Comparison of ENCODE assay signal across 8 mouse cellular contexts in genomic region chr8:121602860-121603259, GRCm38 (mm10). TPM values are rescaled to one million over a fixed set of nuclear protein-coding genes. Genes with fewer than 3 reads are reported as not detected.
A peak's percentile ranks its signal among the peaks of the same experiment; 100 is the strongest.
DNase-seq lines count a peak whose midpoint lies in the region; ATAC-seq lines count a peak whose summit lies in the region.

No protein-coding gene starts in this region.

- no peak overlapping the region for H3K9ac ChIP-seq in neural tube, embryonic 11.5 days (ENCODE audit: low read length)

- H3K4me2 ChIP-seq in neural tube, embryonic 11.5 days (ENCODE audit: low read depth): no peak overlapping the region

- H3K4me3 ChIP-seq in neural tube, embryonic 11.5 days (ENCODE audit: low read depth, low read length): no peak overlapping the region

- no peaks in the 10 kb centered on the region for H3K27me3 ChIP-seq in neural tube, embryonic 11.5 days (ENCODE audit: control insufficient read depth, insufficient read depth, low read length)

- H3K9me3 ChIP-seq in neural tube, embryonic 11.5 days (ENCODE audit: control insufficient read depth, low read length): no peaks in the 10 kb centered on the region

- peak; percentile 44 to 57 for DNase-seq in B cell, adult 2 months
- DNase-seq in NIH3T3 (ENCODE audit: low read depth): peak; percentile 92
- peak; percentile 81 to 84 for DNase-seq in cerebellum, postnatal 10 days
- DNase-seq in gastrocnemius, adult 18-20 months (ENCODE audit: low spot score): peak; percentile 83
- DNase-seq in kidney, adult 11 months: peak; percentile 82
- DNase-seq in left cerebral cortex, postnatal 36 days (ENCODE audit: low spot score in 2 of 2): peak; percentile 75 to 79
- DNase-seq in neural tube, embryonic 11.5 days (ENCODE audit: low spot score): peak; percentile 73
- DNase-seq in thymus, postnatal 25 days: peak; percentile 73

- no peak overlapping the region for H3K27ac ChIP-seq in neural tube, embryonic 11.5 days (ENCODE audit: low read depth, low read length)

- no peak for ATAC-seq in neural tube, embryonic 11.5 days (ENCODE audit: insufficient read depth, low FRiP score, low TSS enrichment)

- H3K4me1 ChIP-seq in neural tube, embryonic 11.5 days (ENCODE audit: control insufficient read depth, insufficient read depth, low read length): no peaks in the 10 kb centered on the region

- peaks cover 36% of the 10 kb centered on the region for H3K36me3 ChIP-seq in neural tube, embryonic 11.5 days (ENCODE audit: control insufficient read depth, insufficient read depth, low read length)

- intact Hi-C loops in left cerebral cortex, postnatal 36 days (cut with DNase I): loop anchor here (2.0 to 10.0 kb wide), 3 partner anchors 49 to 302 kb away; partner anchors contain the start of genes Slc7a5 and Zcchc14

- WGBS in neural tube, embryonic 11.5 days: 36% methylated on average over 3 of the region's 3 CpGs

RNA-seq across cellular contexts. Expression of gene Map1lc3b, which starts 12.7 kb away (rescaled TPM):
- total RNA-seq in gastrocnemius, adult 18-20 months (2021): 100 to 1,000 TPM; 167 to 182 TPM
- total RNA-seq in left cerebral cortex, postnatal 36 days (2021): 100 to 1,000 TPM; 167 to 190 TPM
- polyA plus RNA-seq in neural tube, embryonic 11.5 days (2014; fragmentation: Nextera tagmentation; extraction: Ambion mirVana): 304 and 313 TPM in 2 replicates

RNA-seq across cellular contexts. Expression of gene Fbxo31, which starts 24.3 kb away (rescaled TPM):
- total RNA-seq in gastrocnemius, adult 18-20 months (2021): 100 to 1,000 TPM; 130 to 173 TPM
- 100 to 1,000 TPM in 1 of 2 experiments, 10 to 100 TPM in 1; 98.8 to 116 TPM for total RNA-seq in left cerebral cortex, postnatal 36 days (2021)
- polyA plus RNA-seq in neural tube, embryonic 11.5 days (2014; fragmentation: Nextera tagmentation; extraction: Ambion mirVana): 17.5 and 20.0 TPM in 2 replicates

RNA-seq across cellular contexts. Expression of gene Zcchc14, which starts 49.8 kb away (rescaled TPM):
- total RNA-seq in gastrocnemius, adult 18-20 months (2021): 10 to 100 TPM; 15.6 to 17.1 TPM
- 10 to 100 TPM; 61.3 to 75.3 TPM for total RNA-seq in left cerebral cortex, postnatal 36 days (2021)
- 21.3 and 23.3 TPM in 2 replicates for polyA plus RNA-seq in neural tube, embryonic 11.5 days (2014; fragmentation: Nextera tagmentation; extraction: Ambion mirVana)

RNA-seq across cellular contexts. Expression of gene 1700018B08Rik, which starts 58.7 kb away (rescaled TPM):
- total RNA-seq in gastrocnemius, adult 18-20 months (2021): not detected
- not detected for total RNA-seq in left cerebral cortex, postnatal 36 days (2021)
- polyA plus RNA-seq in neural tube, embryonic 11.5 days (2014; fragmentation: Nextera tagmentation; extraction: Ambion mirVana): not detected in 2 replicates
